Mouse (Mus musculus): ENCODE measurements around the gene Galk1. TPM values are rescaled to one million over a fixed set of nuclear protein-coding genes. Genes with fewer than 3 reads are reported as not detected.

Gene Galk1
- polyA plus RNA-seq, 1 experiment from 2014 or later: 304 TPM

DNA sequence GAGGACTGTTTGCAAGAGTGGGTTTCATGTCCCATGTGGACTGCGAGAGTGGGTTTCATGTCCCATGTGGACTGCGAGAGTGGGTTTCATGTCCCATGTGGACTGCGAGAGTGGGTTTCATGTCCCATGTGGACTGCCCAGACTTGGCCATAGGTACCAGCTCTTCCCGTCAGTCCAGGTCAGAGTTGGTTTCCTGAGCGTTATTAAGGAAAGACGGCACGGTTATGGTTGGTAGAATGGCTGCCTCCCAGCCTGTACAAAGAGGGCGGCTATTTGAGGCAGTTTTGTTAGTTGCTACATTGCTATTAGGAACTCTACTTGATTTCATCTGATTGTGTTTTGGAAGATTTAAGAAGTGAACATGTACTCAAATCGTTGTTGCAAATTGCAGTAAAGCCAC is 25.3 kb upstream of the Galk1 start:
- Histone ChIP-seq H3K9ac (ENCODE audit: low read depth, low read length) (no peak overlapping the region), H3K4me2 (no peak overlapping the region), H3K4me3 (ENCODE audit: low read depth, low read length) (no peak overlapping the region), H3K27me3 (replicated peaks; ENCODE audit: control insufficient read depth, insufficient read depth, low read length) (no peaks in the 10 kb centered on the region), H3K27ac (ENCODE audit: low read depth, low read length) (no peak overlapping the region), H3K4me1 (replicated peaks; ENCODE audit: control insufficient read depth, insufficient read depth, low read length) (no peaks in the 10 kb centered on the region), H3K36me3 (ENCODE audit: control insufficient read depth, insufficient read depth, low read length) (peaks cover 22% of the 10 kb centered on the region), H3K9me3 (ENCODE audit: control insufficient read depth, low read length) (no peaks in the 10 kb centered on the region; the same call in 1 of the 2 replicates)
- ATAC-seq (replicated peaks; ENCODE audit: low FRiP score) (no peak), DNase-seq (ENCODE audit: low spot score) (no peak)
- WGBS: 93% methylated on average over 9 of the region's 9 CpGs

DNA sequence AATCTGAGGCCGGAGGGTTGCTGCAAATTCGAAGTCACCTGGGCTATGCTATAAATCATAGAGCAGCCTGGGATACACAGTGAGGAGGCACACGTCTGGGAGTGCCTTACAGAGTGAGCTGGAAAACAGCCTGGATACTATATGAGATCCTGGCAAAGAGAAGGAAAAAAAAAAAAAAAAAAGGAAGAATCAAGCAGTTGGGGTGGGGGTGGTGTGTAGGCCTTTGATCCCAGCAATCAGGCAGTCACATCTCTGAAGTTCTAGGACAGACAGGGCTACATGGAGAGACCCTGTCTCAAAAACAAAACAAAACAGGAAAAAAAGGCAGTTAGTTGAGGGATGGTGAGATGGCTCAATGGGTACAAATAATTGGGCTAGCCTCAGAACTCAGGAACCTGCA is 24.2 kb upstream of the Galk1 start:
- no peak overlapping the region for H3K9ac ChIP-seq (ENCODE audit: low read depth, low read length)
- no peaks in the 10 kb centered on the region for H3K27me3 ChIP-seq (replicated peaks; ENCODE audit: control insufficient read depth, insufficient read depth, low read length)
- WGBS: 93% methylated on average over 3 of the region's 3 CpGs
- H3K27ac ChIP-seq (ENCODE audit: low read depth, low read length): no peak overlapping the region
- H3K4me2 ChIP-seq: no peak overlapping the region
- ATAC-seq (replicated peaks; ENCODE audit: low FRiP score) (no peak), DNase-seq (ENCODE audit: low spot score) (no peak)
- H3K9me3 ChIP-seq (ENCODE audit: control insufficient read depth, low read length): no peaks in the 10 kb centered on the region; the same call in 1 of the 2 replicates
- peaks cover 17% of the 10 kb centered on the region for H3K36me3 ChIP-seq (ENCODE audit: control insufficient read depth, insufficient read depth, low read length)
- no peak overlapping the region for H3K4me3 ChIP-seq (ENCODE audit: low read depth, low read length)
- H3K4me1 ChIP-seq (replicated peaks; ENCODE audit: control insufficient read depth, insufficient read depth, low read length): peaks cover 2% of the 10 kb centered on the region; the same call in 1 of the 2 replicates

DNA sequence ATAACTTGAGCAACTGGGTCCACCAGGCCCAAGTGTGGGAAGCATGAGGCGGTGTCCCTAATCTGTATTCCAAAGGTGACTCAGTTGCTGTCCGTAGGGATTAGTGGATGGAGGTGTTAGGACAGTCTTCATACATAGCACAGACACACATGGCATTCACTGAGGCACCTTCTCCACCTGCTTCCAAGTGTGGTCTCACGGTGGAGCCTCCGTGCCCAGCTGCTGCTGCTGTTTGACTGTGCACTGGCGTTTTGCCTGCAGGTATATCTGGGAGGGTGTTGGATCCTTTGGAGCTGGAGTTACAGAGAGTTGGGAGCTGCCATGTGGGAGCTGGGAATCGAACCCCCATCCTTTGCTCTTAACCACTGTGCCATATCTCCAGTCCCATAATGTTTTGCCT is 22.1 kb upstream of the Galk1 start:
- no peak for ATAC-seq (replicated peaks; ENCODE audit: low FRiP score)
- DNase-seq (ENCODE audit: low spot score): no peak
- no peaks in the 10 kb centered on the region for H3K27me3 ChIP-seq (replicated peaks; ENCODE audit: control insufficient read depth, insufficient read depth, low read length)
- no peak overlapping the region; the same call in 1 of the 2 replicates for H3K9ac ChIP-seq (ENCODE audit: low read depth, low read length)
- H3K4me1 ChIP-seq (replicated peaks; ENCODE audit: control insufficient read depth, insufficient read depth, low read length): peaks cover 6% of the 10 kb centered on the region; the same call in 1 of the 2 replicates
- no peak overlapping the region for H3K4me3 ChIP-seq (ENCODE audit: low read depth, low read length)
- no peak overlapping the region for H3K27ac ChIP-seq (ENCODE audit: low read depth, low read length)
- H3K36me3 ChIP-seq (ENCODE audit: control insufficient read depth, insufficient read depth, low read length): peaks cover 9% of the 10 kb centered on the region; the same call in 1 of the 2 replicates
- H3K9me3 ChIP-seq (ENCODE audit: control insufficient read depth, low read length): no peaks in the 10 kb centered on the region
- WGBS: 90% methylated on average over 6 of the region's 6 CpGs
- no peak overlapping the region for H3K4me2 ChIP-seq

DNA sequence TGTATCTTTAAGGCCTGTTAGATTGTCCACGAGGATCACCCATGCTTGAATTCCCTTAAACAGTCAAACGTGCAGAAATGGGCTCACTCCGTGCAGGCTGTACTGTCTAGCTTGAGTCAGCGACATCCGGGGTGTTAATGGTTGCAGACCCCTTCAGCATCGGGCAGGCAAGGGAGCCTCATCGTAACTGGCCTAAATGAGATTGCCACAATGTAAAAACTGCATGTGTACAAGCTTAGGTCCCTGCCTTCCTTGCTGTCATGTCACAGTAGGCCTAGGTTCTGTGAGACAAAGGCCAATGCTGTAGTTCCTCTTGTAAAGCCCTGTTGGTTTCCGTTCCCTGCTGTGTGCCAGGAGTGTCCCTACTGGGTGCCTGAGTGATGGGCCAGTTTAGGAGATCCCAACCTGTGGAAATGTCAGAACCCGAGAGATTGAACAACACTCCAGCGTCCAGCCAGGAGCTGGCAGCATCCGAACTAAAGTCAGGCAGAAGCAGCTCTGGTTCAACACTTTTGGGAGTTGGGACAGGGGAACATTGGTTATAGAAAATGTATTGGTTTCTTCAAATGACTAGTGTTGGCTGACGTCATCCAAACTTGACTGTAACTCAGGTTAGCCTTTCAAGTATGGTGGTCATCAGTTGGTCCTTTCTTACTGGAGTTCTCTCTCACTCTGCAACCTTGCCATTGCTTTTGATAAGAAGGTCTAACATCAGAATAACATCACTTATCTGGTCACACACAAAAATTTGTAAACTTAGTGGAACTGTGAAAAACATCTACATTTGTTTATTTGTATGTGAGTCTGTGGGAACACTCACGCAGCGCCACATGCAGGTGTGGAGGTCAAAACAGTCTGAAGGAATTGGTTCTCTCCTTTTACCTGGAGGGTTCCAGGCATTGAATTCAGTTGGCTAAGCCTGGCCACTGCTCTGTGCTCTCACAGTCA is 18.7 kb upstream of the Galk1 start:
- Histone ChIP-seq H3K36me3 (ENCODE audit: control insufficient read depth, insufficient read depth, low read length) (0 out of 2 replicates have a peak, but pooled peaks cover 2% of the 10 kb centered on the region), H3K27me3 (replicated peaks; ENCODE audit: control insufficient read depth, insufficient read depth, low read length) (no peaks in the 10 kb centered on the region), H3K4me3 (ENCODE audit: low read depth, low read length) (peak overlapping the region; percentile 69), H3K9me3 (ENCODE audit: control insufficient read depth, low read length) (no peaks in the 10 kb centered on the region), H3K9ac (ENCODE audit: low read depth, low read length) (peak overlapping the region; percentile 97), H3K4me1 (replicated peaks; ENCODE audit: control insufficient read depth, insufficient read depth, low read length) (peaks cover 6% of the 10 kb centered on the region; the same call in 1 of the 2 replicates), H3K4me2 (peak overlapping the region; percentile 96), H3K27ac (ENCODE audit: low read depth, low read length) (peak overlapping the region; percentile 98)
- ATAC-seq (replicated peaks; ENCODE audit: low FRiP score) (no peak), DNase-seq (ENCODE audit: low spot score) (no peak)
- 27% methylated on average over 14 of the region's 14 CpGs for WGBS

DNA sequence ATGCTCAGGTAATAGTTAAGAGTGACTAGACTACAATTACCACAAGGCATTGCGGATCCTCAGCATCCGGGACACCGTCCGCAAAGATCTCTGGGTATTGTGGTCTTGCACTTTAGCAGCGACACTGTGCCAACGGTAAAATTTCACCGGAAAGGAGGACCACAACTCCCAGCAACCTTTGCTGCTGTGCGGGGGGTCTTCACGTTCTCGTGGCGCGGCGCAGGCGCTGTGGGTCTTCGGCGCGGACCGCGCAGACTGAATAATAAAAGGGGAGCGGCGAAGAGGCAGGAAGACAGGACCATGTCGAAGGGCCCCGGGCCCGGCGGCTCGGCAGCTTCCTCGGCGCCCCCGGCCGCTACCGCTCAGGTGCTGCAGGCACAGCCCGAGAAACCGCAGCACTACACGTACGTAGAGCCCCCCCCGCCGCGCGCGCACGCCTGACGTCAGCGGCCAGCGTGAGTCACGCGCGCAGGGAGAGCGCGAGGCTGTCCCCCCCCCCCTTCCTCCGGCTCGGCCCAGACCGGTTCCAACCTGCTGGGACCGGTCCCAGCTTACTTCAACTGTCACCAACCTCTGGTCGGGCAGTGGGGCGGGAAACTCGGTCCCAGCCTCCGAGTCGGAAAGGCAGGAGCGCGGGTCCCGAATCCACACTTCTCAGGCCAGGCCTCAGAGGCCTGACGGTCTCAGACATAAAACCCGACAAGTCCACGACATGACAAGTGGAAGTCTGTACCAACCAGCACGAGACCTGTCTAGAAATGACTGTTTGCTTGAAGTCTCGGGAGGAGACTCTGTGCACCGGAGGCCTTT is 17.8 kb upstream of the Galk1 start, which contains the start of gene Unk:
Gene Unk (plus strand): TSS at position 235 of the 810 bp plus-strand sequence.
- H3K4me1 ChIP-seq (replicated peaks; ENCODE audit: control insufficient read depth, insufficient read depth, low read length): peaks cover 6% of the 10 kb centered on the region; the same call in 1 of the 2 replicates
- DNase-seq (ENCODE audit: low spot score) (peak; percentile 96), ATAC-seq (replicated peaks; ENCODE audit: low FRiP score) (peak; percentile 92)
- no peaks in the 10 kb centered on the region for H3K9me3 ChIP-seq (ENCODE audit: control insufficient read depth, low read length)
- H3K9ac ChIP-seq (ENCODE audit: low read depth, low read length): peak within 1 kb of the TSS; percentile 97
- H3K27ac ChIP-seq (ENCODE audit: low read depth, low read length): peak within 1 kb of the TSS; percentile 98
- peak within 1 kb of the TSS; percentile 69 for H3K4me3 ChIP-seq (ENCODE audit: low read depth, low read length)
- WGBS: under 1% methylated on average over 58 of the region's 67 CpGs
- H3K4me2 ChIP-seq: peak within 1 kb of the TSS; percentile 96
- H3K36me3 ChIP-seq (ENCODE audit: control insufficient read depth, insufficient read depth, low read length): 0 out of 2 replicates have a peak, but pooled peaks cover 2% of the 10 kb centered on the region
- H3K27me3 ChIP-seq (replicated peaks; ENCODE audit: control insufficient read depth, insufficient read depth, low read length): no peaks in the 10 kb centered on the region

DNA sequence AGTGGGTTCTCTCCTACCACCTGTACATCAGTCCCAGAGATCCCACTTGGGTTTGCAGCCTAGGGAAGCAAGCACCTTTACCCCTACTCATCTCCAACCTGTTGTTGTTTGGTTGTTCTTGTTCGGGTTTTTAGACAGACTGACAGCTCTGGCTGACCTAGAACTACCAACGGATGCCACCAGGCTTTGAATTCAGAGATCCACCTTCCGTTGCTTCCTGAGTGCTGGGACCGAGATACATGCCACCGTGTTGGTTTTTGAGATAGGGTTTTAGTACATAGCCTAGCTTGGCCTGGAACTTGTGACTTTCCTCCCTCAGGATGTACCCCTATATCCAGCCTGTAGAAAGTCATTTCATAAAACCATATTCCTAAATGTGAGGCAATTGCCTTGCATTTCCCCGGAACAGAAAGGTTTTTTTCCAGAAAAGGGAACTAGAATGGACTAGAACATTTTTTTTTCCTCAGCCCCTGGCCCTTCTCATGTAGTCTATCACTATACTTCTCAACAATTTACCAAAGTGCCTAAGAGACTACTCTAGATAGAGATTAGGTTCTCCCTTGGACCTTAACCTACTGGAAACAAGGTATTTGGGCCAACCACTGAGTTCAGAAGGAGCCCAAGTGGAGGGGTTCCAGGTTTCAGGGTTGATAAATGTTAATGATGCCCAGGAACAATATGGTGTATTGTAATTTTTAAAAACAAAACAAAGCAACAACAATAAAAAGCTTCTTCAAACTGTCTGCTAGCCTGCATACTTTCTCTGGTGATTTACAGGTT is 16.8 kb upstream of the Galk1 start:
- ATAC-seq (replicated peaks; ENCODE audit: low FRiP score) (no peak), DNase-seq (ENCODE audit: low spot score) (no peak)
- Histone ChIP-seq H3K27me3 (replicated peaks; ENCODE audit: control insufficient read depth, insufficient read depth, low read length) (no peaks in the 10 kb centered on the region), H3K9ac (ENCODE audit: low read depth, low read length) (peak overlapping the region; percentile 97), H3K4me2 (peak overlapping the region; percentile 67), H3K4me1 (replicated peaks; ENCODE audit: control insufficient read depth, insufficient read depth, low read length) (peaks cover 6% of the 10 kb centered on the region; the same call in 1 of the 2 replicates), H3K36me3 (ENCODE audit: control insufficient read depth, insufficient read depth, low read length) (0 out of 2 replicates have a peak, but pooled peaks cover 2% of the 10 kb centered on the region), H3K4me3 (ENCODE audit: low read depth, low read length) (peak overlapping the region; percentile 69), H3K27ac (ENCODE audit: low read depth, low read length) (peak overlapping the region; percentile 29; the same call in 1 of the 2 replicates), H3K9me3 (ENCODE audit: control insufficient read depth, low read length) (no peaks in the 10 kb centered on the region)
- WGBS: 65% methylated on average over 6 of the region's 6 CpGs

DNA sequence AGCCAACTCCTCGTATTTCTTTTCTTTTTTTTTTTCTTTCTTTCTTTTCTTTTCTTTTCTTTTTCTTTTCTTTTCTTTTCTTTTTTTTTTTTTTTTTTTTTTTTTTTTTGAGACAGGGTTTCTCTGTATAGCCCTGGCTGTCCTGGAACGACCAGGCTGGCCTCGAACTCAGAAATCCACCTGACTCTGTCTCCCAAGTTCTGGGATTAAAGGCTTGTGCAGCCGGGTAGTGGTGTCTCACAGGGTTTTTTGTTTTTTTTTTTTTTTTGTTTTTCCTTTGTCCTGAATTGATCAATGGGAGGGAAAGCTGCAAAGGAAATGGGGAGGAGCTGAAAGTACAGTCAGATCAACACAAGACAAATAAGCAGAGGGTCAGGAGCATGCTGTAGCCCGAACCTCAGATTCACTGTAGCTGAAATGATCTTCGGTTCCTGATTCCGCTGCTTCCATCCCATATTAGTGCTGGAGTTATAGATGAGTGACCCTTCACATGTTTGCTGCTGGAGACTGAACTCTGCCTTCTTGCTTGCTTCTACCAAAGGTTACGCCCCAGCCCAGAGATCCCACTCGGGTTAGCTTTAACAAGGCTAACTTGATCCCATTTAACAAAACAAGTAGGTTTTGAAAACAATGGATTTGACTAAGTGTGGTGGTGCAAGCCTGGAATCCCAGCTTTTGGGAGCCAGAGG is 15.8 kb upstream of the Galk1 start:
- H3K36me3 ChIP-seq (ENCODE audit: control insufficient read depth, insufficient read depth, low read length): 0 out of 2 replicates have a peak, but pooled peaks cover 4% of the 10 kb centered on the region
- 81% methylated on average over 9 of the region's 9 CpGs for WGBS
- 0 out of 2 replicates have a peak overlapping the region, but pooled peaks have one; percentile 15 for H3K27ac ChIP-seq (ENCODE audit: low read depth, low read length)
- no peak overlapping the region for H3K4me2 ChIP-seq
- H3K4me3 ChIP-seq (ENCODE audit: low read depth, low read length): no peak overlapping the region
- no peaks in the 10 kb centered on the region for H3K9me3 ChIP-seq (ENCODE audit: control insufficient read depth, low read length)
- H3K9ac ChIP-seq (ENCODE audit: low read depth, low read length): no peak overlapping the region
- ATAC-seq (replicated peaks; ENCODE audit: low FRiP score): no peak
- peaks cover 6% of the 10 kb centered on the region; the same call in 1 of the 2 replicates for H3K4me1 ChIP-seq (replicated peaks; ENCODE audit: control insufficient read depth, insufficient read depth, low read length)
- no peaks in the 10 kb centered on the region for H3K27me3 ChIP-seq (replicated peaks; ENCODE audit: control insufficient read depth, insufficient read depth, low read length)
- DNase-seq (ENCODE audit: low spot score): no peak

Measured in liver, embryonic 11.5 days (tissue).